Mouse (Mus musculus) heart, adult 10 weeks (tissue): ENCODE measurements around the gene Patl2. TPM values are rescaled to one million over a fixed set of nuclear protein-coding genes. Genes with fewer than 3 reads are reported as not detected.

Experiments used
- polyA plus RNA-seq: library from polyadenylated mRNA; stranded (reverse); fragments of 350-450 nt; fragmentation: Illumina TruSeq; extraction: RNeasy Lipid Tissue Mini Kit (QIAGEN cat#74804); gene quantifications from one replicate; pipeline ENCODE4 v1.2.3, GENCODE M21; 2014; ENCODE audit warnings: low read depth, low replicate concordance

Patl2 gene
- polyA plus RNA-seq: not detected

GRCm38 (mm10) chr2:122186106-122186505 is at the start of gene Patl2, which contains the start of gene Terb2:
Patl2 (minus strand) TSS chr2:122186189.
Terb2 (plus strand) TSS chr2:122186272.

GRCm38 (mm10) chr2:122234611-122235288 is 48.8 kb upstream of the Patl2 start, which contains the start of gene Sord:
Sord (plus strand) TSS chr2:122234749.

DNA sequence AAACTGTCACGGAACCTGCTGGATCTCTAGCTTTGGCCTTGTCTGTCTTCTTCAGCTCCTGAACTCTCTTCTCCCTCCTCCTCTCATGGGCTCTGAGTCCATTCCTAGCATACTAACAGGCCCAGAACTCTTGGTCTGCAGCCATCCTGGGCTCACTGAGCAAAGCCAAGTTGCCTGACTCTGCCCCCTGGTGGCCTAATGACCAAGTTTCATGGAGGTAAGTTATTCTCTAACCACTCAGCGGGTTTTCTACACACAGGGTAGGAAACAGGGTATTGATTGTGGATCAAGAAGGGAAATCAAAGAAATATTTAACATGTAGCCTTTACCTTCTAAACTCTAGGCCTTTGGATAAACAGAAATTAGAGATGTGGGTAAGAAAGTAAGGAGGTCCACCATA is 25.3 kb downstream of the Patl2 start, which contains the start of gene Trim69:
TSS of gene Trim69 (plus strand) at position 21 of the 400 bp plus-strand sequence.

DNA sequence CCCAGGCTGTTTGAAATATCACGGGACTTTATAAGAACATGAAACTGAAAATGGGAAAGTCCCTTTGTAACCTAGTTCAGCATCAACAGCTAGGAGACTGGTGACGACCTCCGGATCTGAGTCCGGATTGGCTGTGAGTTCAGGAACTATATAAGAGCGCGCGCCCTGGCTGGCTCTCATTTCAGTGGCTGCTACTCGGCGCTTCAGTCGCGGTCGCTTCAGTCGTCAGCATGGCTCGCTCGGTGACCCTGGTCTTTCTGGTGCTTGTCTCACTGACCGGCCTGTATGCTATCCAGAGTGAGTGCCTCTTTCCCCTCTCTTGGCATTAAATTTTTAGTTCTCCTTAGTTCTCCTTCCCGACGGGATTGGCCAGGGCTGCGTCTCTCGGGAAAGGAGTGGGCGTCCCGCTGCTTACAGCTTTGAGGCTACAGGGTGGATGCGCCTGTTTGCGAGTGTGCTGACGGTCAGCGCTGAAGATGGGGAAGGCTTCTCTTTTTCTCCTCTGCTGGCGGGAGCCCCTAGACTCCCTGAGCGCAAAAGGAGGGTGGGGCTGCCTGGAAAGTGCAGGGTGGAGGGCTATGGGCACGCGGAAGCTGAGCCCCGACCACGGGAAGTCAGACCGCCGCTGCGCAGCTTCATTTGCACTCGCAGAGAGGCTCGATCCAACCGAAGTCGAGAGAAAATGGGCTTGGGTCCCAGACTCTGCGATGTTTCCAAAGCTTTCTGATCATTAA is 38.3 kb downstream of the Patl2 start, which contains the start of gene B2m:
TSS of gene B2m (plus strand) at position 179 of the 734 bp plus-strand sequence.

GRCm38 (mm10) chr2:122117961-122118958 is 67.7 kb downstream of the Patl2 start, which contains the start of gene Spg11:
Spg11 (minus strand) TSS chr2:122118386.

Other genes starting within 250 kb of the Patl2 start
- gene Ctdspl2, start 230.2 kb downstream of the Patl2 start, polyA plus RNA-seq: 9.7 TPM
- gene Mageb3, start 230.1 kb downstream of the Patl2 start, polyA plus RNA-seq: not detected
- 36.9 TPM for gene Eif3j1, start 157.6 kb downstream of the Patl2 start, polyA plus RNA-seq
- gene Spg11, start 67.8 kb downstream of the Patl2 start, polyA plus RNA-seq: 7.4 TPM
- 461 TPM for gene B2m, start 38.5 kb downstream of the Patl2 start, polyA plus RNA-seq
- gene Trim69, start 25.5 kb downstream of the Patl2 start, polyA plus RNA-seq: 0.26 TPM
- not detected for gene Terb2, start 83 bp upstream of the Patl2 start, polyA plus RNA-seq
- gene Sord, start 48.6 kb upstream of the Patl2 start, polyA plus RNA-seq: 186 TPM
- 0.42 TPM for gene Duox2, start 112.3 kb upstream of the Patl2 start, polyA plus RNA-seq
- gene Duoxa2, start 112.7 kb upstream of the Patl2 start, polyA plus RNA-seq: not detected
- 0.63 TPM for gene Duoxa1, start 127.5 kb upstream of the Patl2 start, polyA plus RNA-seq
- 0.29 TPM for gene Duox1, start 129.5 kb upstream of the Patl2 start, polyA plus RNA-seq
- 3.1 TPM for gene Shf, start 183.0 kb upstream of the Patl2 start, polyA plus RNA-seq
- gene Slc28a2, start 240.3 kb upstream of the Patl2 start, polyA plus RNA-seq: 35.1 TPM